Mouse (Mus musculus) CH12.LX (cell line): ENCODE measurements around the gene B4galnt4. TPM values are rescaled to one million over a fixed set of nuclear protein-coding genes. Genes with fewer than 3 reads are reported as not detected.

Source experiments
- DNase-seq: peaks from one replicate; pipeline ENCODE4 v3.0.0-alpha.2; 2013; ENCODE audit errors: extremely low read depth
- H3K27ac ChIP-seq: 2 replicates; pipeline ENCODE4 v1.5.1; 2012; ENCODE audit warnings: low read depth, mild to moderate bottlenecking, control low read depth, moderate library complexity; ENCODE audit not compliant: insufficient read depth
- H3K27me3 ChIP-seq: replicated peaks from 2 replicates; pipeline ENCODE3; 2012; ENCODE audit warnings: inconsistent platforms
- H3K36me3 ChIP-seq, 2 experiments: replicated peaks in 1 of 2; 2 replicates each; pipeline versions ENCODE3 to v1.6.1; 2012; ENCODE audit warnings: inconsistent platforms in 1 of 2, low read length in 1 of 2, mild to moderate bottlenecking in 1 of 2, mixed read lengths in 1 of 2, moderate library complexity in 1 of 2; ENCODE audit not compliant: control insufficient read depth in 1 of 2, insufficient read depth in 1 of 2
- H3K4me1 ChIP-seq, 2 experiments: 2 replicates each; pipeline ENCODE4 v1.6.1; 2012; ENCODE audit warnings: inconsistent platforms in 1 of 2, moderate library complexity in 1 of 2; ENCODE audit not compliant: insufficient read depth in 2 of 2, control insufficient read depth in 1 of 2
- H3K4me2 ChIP-seq: 2 replicates; pipeline ENCODE4 v1.6.1; 2012; ENCODE audit warnings: low read depth, mild to moderate bottlenecking, control low read depth; ENCODE audit not compliant: poor library complexity, insufficient read depth, severe bottlenecking
- H3K4me3 ChIP-seq, 3 experiments: fragments of 150-350 bp in 1 of 3; sonication (generic) in 1 of 3; replicated peaks in 1 of 3; 2 replicates each; pipeline versions ENCODE3 to v1.5.1; 2011 to 2012; ENCODE audit warnings: low read depth in 2 of 3, low read length in 2 of 3, mild to moderate bottlenecking in 2 of 3, moderate library complexity in 2 of 3, control low read depth in 1 of 3, improper control_type of control experiment in 1 of 3, inconsistent platforms in 1 of 3, mixed read lengths in 1 of 3; ENCODE audit not compliant: poor library complexity in 1 of 3
- H3K79me2 ChIP-seq: replicated peaks from 2 replicates; pipeline ENCODE4 v1.6.1; 2012; ENCODE audit warnings: mild to moderate bottlenecking, moderate library complexity; ENCODE audit not compliant: control insufficient read depth, poor library complexity, insufficient read depth, severe bottlenecking; ENCODE audit errors: extremely low read depth
- H3K9ac ChIP-seq: 2 replicates; pipeline ENCODE4 v1.6.1; 2012; ENCODE audit warnings: low read depth, mild to moderate bottlenecking, control low read depth, moderate library complexity; ENCODE audit not compliant: insufficient read depth
- H3K9me3 ChIP-seq: replicated peaks from 2 replicates; pipeline ENCODE3; 2012; ENCODE audit warnings: low read length, inconsistent platforms, mixed read lengths
- CHD2 ChIP-seq: IDR thresholded peaks from 2 replicates; pipeline ENCODE4 v1.6.1; 2011; ENCODE audit warnings: low read length, improper control_type of control experiment
- CTCF ChIP-seq, 2 experiments: IDR thresholded peaks in 1 of 2; conservative IDR thresholded peaks in 1 of 2; 2 replicates each; pipeline ENCODE4 v1.5.1; 2011 to 2012; ENCODE audit warnings: low read depth in 2 of 2, low read length in 2 of 2, improper control_type of control experiment in 1 of 2, inconsistent platforms in 1 of 2, mild to moderate bottlenecking in 1 of 2, moderate library complexity in 1 of 2
- EP300 ChIP-seq: IDR thresholded peaks from 2 replicates; pipeline ENCODE4 v1.6.1; 2011; ENCODE audit warnings: low read length, improper control_type of control experiment
- ETS1 ChIP-seq: conservative IDR thresholded peaks from 2 replicates; pipeline ENCODE4 v1.6.1; 2012; ENCODE audit warnings: low read depth, mild to moderate bottlenecking, inconsistent platforms, low read length, improper control_type of control experiment, moderate library complexity
- HCFC1 ChIP-seq: IDR thresholded peaks from 2 replicates; pipeline ENCODE4 v1.6.1; 2012; ENCODE audit warnings: low read depth, mild to moderate bottlenecking, inconsistent platforms, low read length, improper control_type of control experiment
- JUN ChIP-seq: IDR thresholded peaks from 2 replicates; pipeline ENCODE4 v1.6.1; 2011; ENCODE audit warnings: low read depth, mild to moderate bottlenecking, low read length, improper control_type of control experiment, moderate library complexity; ENCODE audit not compliant: insufficient read depth
- KAT2A ChIP-seq: IDR thresholded peaks from 2 replicates; pipeline ENCODE4 v1.6.1; 2012; ENCODE audit warnings: low read length, improper control_type of control experiment, inconsistent platforms; ENCODE audit not compliant: insufficient replicate concordance
- MAFK ChIP-seq: IDR thresholded peaks from 2 replicates; pipeline ENCODE4 v1.6.1; 2011; ENCODE audit warnings: low read length, improper control_type of control experiment; ENCODE audit not compliant: insufficient replicate concordance
- MAX ChIP-seq: IDR thresholded peaks from 2 replicates; pipeline ENCODE4 v1.6.1; 2011; ENCODE audit warnings: low read length, improper control_type of control experiment
- MAZ ChIP-seq: IDR thresholded peaks from 2 replicates; pipeline ENCODE4 v1.6.1; 2012; ENCODE audit warnings: low read depth, mild to moderate bottlenecking, inconsistent platforms, low read length, improper control_type of control experiment, moderate library complexity
- MXI1 ChIP-seq: IDR thresholded peaks from 2 replicates; pipeline ENCODE4 v1.6.1; 2011; ENCODE audit warnings: mild to moderate bottlenecking, low read depth, low read length, improper control_type of control experiment
- PAX5 ChIP-seq: IDR thresholded peaks from 2 replicates; pipeline ENCODE4 v1.6.1; 2012; ENCODE audit warnings: low read length, inconsistent platforms, mixed read lengths
- POLR2A ChIP-seq: IDR thresholded peaks from 2 replicates; pipeline ENCODE4 v1.6.1; 2011; ENCODE audit warnings: low read depth, mild to moderate bottlenecking, improper control_type of control experiment, low read length
- POLR2AphosphoS2 ChIP-seq: IDR thresholded peaks from 2 replicates; pipeline ENCODE4 v1.6.1; 2011; ENCODE audit warnings: low read depth, low read length, improper control_type of control experiment
- SIN3A ChIP-seq: IDR thresholded peaks from 2 replicates; pipeline ENCODE4 v1.6.1; 2012; ENCODE audit warnings: low read length, improper control_type of control experiment, inconsistent platforms
- SMC3 ChIP-seq: IDR thresholded peaks from 2 replicates; pipeline ENCODE4 v1.6.1; 2011; ENCODE audit warnings: low read depth, low read length, improper control_type of control experiment
- TCF12 ChIP-seq: IDR thresholded peaks from 2 replicates; pipeline ENCODE4 v1.6.1; 2014; ENCODE audit warnings: low read depth, mild to moderate bottlenecking, inconsistent platforms, low read length, improper control_type of control experiment
- UBTF ChIP-seq: IDR thresholded peaks from 2 replicates; pipeline ENCODE4 v1.6.1; 2012; ENCODE audit warnings: low read depth, mild to moderate bottlenecking, inconsistent platforms, low read length, improper control_type of control experiment, moderate library complexity
- USF2 ChIP-seq: conservative IDR thresholded peaks from 2 replicates; pipeline ENCODE4 v1.6.1; 2011; ENCODE audit warnings: low read depth, low read length, improper control_type of control experiment
- ZC3H11A ChIP-seq: IDR thresholded peaks from 2 replicates; pipeline ENCODE4 v1.6.1; 2012; ENCODE audit warnings: low read depth, mild to moderate bottlenecking, inconsistent platforms, low read length, improper control_type of control experiment
- dilution Hi-C: fragments of 300-500 bp; cut with MboI; formaldehyde crosslinking; loops from 2 replicates; pipeline ENCODE4 v1.14.3; 2020; ENCODE audit warnings: low sequenced_read_pairs; ENCODE audit not compliant: extremely low pct_unique_long_range_greater_than_20kb, extremely low pct_ligation_motif_present
- in situ Hi-C: fragments of 300-500 bp; cut with MboI; formaldehyde crosslinking; loops from 3 replicates; pipeline ENCODE4 v1.14.3; 2019; ENCODE audit warnings: low sequenced_read_pairs, low pct_ligation_motif_present, low pct_unique_long_range_greater_than_20kb, mixed read lengths
- polyA plus RNA-seq: library from polyadenylated mRNA; unstranded; fragments of >175 nt; gene quantifications from 2 replicates; pipeline ENCODE4 v1.2.1, GENCODE M21; 2012; ENCODE audit warnings: low read depth; ENCODE audit not compliant: insufficient read length
- total RNA-seq, 2 experiments: library from RNA; depleted of rRNA; stranded (reverse); fragments of 300-350 nt in 1 of 2; fragments of >200 nt in 1 of 2; gene quantifications; 2 replicates each; pipeline ENCODE4 v1.2.3; 2012 to 2014

B4galnt4 gene
- total and polyA plus RNA-seq, 3 experiments, result 0.91 to 13.1 (median 2.9) TPM

GRCm38 (mm10) chr7:141026740-141027098, 34.2 kb upstream of the B4galnt4 start:
- H3K9me3 ChIP-seq, result no peaks in the 10 kb centered on the region
- H3K79me2 ChIP-seq, result no peaks in the 10 kb centered on the region
- TF ChIP-seq SMC3 (no peak), EP300 (no peak), POLR2A (no peak), MXI1 (no peak), JUN (no peak), HCFC1 (no peak), KAT2A (no peak), UBTF (no peak), PAX5 (no peak), POLR2AphosphoS2 (no peak), TCF12 (no peak), MAX (no peak)
- TF ChIP-seq, all 38 proteins: peak for 0
- dilution Hi-C loops, result no loop called here
- in situ Hi-C loops, result no loop called here
- no peak for DNase-seq
- no peak overlapping the region for H3K4me2 ChIP-seq
- no peak overlapping the region for H3K9ac ChIP-seq
- H3K4me3 ChIP-seq, result no peak overlapping the region
- H3K4me1 ChIP-seq, result peaks cover 7 to 20% of the 10 kb centered on the region in 2 experiments
- H3K27me3 ChIP-seq, result no peaks in the 10 kb centered on the region
- no peak overlapping the region for H3K27ac ChIP-seq
- no peaks in the 10 kb centered on the region for H3K36me3 ChIP-seq

DNA sequence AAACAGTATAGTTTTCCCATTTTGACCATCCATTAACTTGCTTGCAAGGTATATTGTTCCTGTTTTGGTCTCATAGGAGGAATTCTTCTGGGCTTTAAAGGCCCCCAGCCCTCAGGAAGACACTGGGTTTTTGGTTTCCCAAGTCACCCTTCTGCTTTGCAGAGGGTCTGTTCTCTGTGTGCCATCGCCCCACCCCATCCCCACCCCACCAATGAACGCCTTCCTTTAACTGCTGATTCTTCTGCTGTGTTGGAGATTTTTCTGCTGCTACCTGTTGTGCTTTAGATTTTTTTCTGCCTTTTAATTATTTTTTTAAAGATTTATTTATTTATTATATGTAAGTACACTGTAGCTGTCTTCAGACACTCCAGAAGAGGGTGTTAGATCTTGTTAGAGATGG, 32.1 kb upstream of the B4galnt4 start, which contains the start of gene Gm17387:
Gene Gm17387 (plus strand): TSS at position 301 of the 400 bp plus-strand sequence.
- dilution Hi-C loops (no loop called here), in situ Hi-C loops (no loop called here)
- Histone ChIP-seq H3K36me3 (no peaks in the 10 kb centered on the region), H3K27me3 (no peaks in the 10 kb centered on the region), H3K4me2 (no peak within 1 kb of the TSS), H3K27ac (no peak within 1 kb of the TSS), H3K9ac (no peak within 1 kb of the TSS), H3K4me1 (peaks cover 2 to 13% of the 10 kb centered on the region in 2 experiments; a peak in 3 of 4 replicates), H3K9me3 (no peaks in the 10 kb centered on the region), H3K4me3 (no peak within 1 kb of the TSS), H3K79me2 (no peaks in the 10 kb centered on the region)
- DNase-seq, result no peak
- TF ChIP-seq UBTF, result no peak
- no peak for TF ChIP-seq SMC3
- TF ChIP-seq MAFK, result no peak
- no peak for TF ChIP-seq ETS1
- no peak for TF ChIP-seq POLR2AphosphoS2
- TF ChIP-seq CHD2, result no peak
- no peak for TF ChIP-seq SIN3A
- no peak for TF ChIP-seq ZC3H11A
- no peak for TF ChIP-seq MAZ
- TF ChIP-seq USF2, result no peak
- no peak for TF ChIP-seq CTCF (conservative IDR thresholded peaks at IDR 0.05 in 1 of 2, IDR thresholded peaks at IDR 0.05 in 1 of 2; ENCODE audit: low read depth in 2 of 2, low read length in 2 of 2)
